Mouse (Mus musculus) frontal cortex, postnatal 36 days (tissue): ENCODE results near the gene Lyst.
A peak's percentile ranks its signal among the peaks of the same experiment; 100 is the strongest.

ENCODE experiments used
- DNase-seq, 2 experiments: peaks; one replicate each; pipeline ENCODE4 v3.0.0; 2022; ENCODE audit warnings: low spot score in 2 of 2

The Lyst gene

DNA sequence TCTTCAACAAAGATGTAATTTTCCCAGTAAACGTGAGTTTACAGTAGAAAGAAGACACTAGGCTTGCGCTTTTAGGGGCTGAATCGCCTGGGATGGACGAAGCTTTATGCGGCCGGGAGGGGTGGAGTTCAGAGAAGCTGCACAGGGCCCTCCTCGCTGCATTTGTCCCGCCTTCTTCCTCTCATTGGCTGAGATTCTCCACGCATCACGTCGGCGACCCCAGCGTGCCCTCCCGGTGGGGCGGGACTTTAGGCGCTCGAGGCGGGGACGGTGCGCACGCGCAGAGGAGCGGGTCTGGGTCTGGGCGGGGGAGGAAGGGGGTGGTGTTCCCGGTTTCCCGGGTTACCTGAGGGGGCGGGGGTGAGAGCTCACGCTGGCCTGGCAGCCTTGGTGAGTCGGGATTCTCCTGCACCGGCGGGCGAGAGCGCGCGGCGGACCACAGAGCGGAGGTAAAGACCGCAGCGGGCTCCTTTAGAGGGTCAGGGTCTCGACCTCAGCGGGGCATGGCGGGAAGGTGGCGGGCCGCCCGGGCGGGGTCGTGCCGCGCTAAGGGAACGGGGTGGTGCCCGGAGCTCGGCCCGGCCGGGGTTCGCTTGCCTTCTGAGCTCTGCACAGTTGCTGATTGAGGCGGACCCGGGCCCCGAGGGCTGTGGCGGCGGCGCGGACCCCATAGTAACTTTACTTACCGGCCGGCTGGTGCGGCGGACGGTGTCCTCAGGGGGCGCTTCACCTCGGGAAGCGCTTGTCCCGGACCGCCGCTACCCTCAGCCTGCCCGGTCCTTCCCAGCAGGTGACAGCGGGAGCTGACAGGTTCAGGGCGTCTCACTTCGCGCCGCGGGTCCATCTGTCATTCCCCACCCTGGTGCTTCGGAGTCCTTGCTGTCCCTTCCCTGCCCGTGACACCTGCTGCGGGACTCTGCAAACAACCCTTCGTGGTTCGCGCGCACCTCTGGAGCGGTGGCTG, at the start of gene Lyst:
Gene Lyst, plus strand, starts transcription at position 350 of the 964 bp plus-strand sequence.
- DNase-seq, result peak; percentile 97 to 98

DNA sequence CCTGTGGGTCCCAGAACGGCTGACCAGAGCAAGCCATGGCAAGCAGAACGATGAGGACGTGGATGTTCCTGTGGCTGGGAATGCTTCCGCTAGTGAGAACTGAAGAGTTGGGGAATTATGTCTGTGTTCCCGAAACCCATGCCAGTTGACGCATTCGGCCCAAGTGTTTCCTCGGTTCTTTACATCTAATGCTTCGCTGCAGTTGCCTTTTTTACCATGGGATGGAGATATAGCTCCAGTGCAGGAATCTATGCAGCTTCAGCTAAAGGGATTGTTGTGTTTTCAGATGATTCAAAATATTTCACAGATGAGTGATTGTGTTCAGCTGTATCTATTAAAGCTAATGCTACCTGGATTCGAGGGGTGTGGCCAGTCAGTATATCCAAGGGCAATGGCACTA, 47.1 kb upstream of the Lyst start:
- peak in 1 of 2 experiments; percentile 68 for DNase-seq

DNA sequence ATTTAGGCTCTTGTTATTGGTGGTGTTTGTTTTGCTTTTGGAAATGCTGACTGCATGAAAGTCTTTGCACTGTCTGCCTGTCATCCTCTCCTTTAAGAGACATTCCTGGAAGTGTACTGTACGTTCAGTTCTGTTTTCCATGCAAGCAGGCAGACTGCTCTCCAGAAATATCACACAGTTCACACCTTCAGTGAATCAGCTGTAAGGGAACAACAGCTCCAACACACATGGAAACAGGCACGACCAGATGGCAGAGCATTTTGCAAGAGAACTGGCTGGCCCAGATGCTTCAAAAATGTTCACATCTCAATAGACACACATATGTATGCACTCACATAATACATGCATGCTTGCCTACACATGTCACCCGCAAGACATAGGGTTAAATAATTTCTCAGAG, 43.4 kb upstream of the Lyst start:
- peak; percentile 76 to 92 for DNase-seq

DNA sequence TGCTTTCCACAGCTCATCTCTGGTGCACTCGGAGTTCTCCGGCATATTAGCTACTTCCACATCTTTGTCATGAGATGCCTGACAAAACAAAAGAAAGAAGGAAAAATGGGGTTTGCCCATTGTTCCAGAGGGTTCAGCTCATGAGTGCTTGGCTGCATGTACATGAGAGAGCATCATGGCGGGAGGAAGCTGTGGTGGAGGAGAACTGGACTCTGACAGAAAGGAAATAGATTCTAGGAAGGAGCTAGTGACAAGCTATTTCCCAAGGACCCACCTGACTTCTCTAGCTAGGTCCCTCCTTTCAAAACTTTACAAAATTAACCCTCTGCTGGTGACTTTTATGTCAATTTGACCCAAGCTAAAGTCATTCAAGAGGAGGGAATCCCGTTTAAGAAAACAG, 42.3 kb upstream of the Lyst start:
- no peak for DNase-seq

DNA sequence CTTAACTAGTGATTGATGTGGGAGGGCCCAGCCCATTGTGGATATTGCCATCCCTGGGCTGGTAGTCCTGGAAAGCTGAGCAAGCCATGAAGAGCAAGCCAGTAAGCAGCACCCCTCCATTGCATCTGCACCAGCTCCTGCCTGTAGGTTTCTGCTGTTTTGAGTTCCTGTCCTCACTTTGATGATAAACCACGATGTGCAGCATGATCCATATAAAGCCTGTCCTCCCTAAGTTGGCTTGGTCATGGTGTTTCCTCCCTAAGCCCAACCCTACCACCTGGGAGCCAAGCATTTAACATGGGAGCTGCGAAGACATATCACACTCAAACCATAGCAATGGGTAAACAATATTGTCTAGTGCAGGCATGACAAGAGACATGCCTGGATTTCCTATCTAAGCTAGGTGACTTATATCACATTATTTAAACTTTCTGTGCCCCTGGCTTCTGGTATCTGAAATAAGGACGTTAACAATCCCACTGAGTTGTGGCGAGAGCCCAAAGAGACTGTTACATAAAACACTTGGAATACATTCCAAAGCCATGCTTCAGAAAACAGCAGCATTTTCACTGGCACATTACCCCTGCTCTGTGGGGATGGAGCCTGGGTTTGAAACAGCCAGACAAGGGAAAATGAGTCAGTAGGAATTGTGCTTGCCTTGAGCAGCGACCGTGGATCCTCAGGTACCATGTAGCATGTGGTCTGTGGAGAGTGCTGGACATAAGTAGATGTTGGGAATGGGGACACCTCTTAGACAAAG, 41.6 kb upstream of the Lyst start:
- peak in 1 of 2 experiments; percentile 50 for DNase-seq

DNA sequence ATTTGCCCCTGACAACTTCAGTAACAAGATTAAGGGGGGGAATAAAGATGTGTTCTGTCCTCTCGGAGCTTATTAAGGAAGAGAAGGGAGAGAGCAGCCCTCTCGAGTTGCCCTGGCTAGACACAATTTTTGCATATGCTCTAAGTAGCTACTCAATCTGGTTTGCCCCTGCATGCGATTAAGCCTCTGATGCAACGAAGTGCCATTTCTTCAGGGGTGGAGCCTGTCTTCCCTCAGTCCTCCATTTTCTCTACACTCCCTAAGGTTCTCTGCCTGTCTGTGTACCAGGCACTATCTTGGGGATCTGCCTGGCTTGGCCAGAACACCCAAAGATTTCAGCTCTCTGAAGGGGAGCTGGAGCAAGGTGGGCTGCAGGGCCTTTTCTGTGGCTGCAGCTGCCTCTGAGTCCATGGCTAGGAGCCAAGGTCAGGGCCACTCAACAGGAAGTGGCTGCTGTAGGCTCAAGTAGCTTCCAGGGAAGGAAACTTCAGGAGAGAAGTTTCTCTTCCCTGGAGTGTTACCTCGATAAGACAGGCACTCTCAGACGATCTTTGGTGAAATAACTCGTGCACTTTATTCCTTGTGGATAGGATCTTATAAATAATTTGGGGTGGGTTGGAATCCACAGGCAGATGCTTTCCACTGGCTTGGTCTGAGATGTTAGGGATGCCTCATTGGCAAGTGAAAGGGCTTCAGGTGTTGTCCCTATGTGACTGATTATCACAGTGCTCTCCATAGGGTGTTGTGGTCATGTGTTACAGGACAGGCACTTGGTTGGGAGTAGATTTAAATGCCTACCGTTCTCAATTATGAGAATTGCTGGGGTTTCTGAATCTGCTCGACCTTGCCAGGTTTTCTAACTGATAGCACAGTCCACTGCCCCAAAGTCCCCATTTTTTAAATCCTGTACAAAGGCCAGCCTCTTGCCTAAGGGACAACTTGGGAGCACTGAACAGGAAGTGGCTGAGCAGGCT, 40.2 kb upstream of the Lyst start:
- DNase-seq, result no peak

DNA sequence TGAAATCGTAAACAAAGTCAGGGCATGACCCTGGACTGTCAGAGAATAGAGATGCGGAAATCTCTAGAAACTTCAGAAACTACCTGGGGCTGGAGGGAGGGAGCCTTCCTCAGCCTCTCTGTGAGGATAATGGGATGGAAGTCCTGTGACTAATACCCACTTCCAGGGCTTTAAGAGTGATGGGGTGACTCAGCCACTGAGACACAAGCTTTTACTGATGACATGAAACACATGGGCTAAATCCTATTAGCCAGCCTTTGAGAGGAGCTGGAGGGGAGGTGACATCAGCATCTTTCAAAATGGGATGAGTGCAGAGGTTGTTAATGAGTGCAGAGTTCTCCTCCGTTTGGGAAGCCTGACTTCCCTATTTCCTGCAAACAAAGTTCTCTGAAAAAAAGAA, 38.2 kb upstream of the Lyst start:
- DNase-seq, result no peak

DNA sequence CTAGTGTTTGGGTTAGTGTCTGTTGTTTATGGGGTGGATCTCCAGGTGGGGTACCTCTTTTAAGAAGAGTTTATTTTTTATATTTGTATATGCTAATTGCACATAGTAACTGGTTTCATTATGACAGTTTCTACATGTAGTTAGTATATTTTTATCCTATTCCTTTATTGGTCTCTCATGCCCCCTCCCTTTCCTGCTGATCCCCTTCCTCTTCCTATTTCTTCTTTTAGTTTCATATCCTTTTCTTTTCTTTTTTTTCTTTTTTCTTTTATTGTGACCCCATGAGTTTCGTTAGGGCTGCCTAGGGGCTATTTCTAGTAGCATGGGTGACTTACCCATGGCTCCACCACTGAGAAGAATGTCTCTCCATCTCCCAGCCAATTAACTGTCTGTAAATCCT, 36.5 kb upstream of the Lyst start:
- no peak for DNase-seq

DNA sequence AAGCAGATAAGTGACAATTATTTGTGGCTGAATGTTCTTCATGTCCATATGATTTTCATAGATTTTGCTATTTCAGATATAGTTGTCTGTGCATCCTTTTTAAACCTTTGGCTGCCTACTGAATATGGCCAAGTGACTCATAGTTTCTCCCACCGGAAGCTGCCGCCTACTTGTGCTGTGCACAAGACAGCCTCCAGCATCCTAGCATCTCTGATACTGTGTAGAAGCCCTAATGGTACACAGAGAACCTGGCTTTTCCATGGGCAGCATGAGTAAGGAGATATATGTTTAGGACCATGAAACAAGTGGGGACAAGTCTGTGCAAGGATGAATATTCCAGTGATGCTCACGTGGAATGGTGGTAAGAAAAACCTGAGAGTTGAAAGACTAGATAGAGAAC, 35.0 kb upstream of the Lyst start:
- DNase-seq, result peak; percentile 55 to 68

DNA sequence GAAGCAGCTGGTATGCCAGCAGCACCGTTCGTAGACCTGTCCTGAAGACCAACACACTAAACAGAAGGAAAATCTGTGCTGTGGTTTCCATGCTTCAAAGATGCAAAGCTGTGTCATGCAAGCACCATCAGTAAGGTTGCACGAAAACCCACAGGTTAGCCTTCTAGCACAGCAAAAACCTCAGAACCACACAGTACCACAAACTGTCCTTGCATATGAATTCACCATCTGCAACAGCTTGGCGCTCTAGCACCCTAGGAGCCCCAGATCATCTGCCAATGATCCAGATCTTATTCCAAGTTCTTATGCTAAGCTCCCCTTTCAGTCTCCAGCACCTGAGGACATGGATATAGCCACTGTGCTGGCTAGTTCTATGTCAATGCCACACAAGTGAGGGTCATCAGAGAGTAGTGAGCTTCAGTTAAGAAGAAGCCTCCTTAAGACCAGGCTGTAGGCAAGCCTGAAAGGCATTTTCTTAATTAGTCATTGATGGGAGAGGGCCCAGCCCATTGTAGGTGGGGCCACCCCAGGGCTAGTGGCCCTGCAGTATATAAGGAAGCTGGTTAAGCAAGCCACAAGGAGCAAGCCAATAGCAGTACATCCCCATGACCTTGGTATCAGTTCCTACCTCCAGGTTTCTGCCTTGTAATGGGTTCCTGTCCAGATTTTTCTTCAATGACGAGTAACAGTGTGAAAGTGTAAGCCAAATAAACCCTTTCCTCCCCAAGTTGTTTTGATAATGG, 33.0 kb upstream of the Lyst start:
- DNase-seq, result no peak

DNA sequence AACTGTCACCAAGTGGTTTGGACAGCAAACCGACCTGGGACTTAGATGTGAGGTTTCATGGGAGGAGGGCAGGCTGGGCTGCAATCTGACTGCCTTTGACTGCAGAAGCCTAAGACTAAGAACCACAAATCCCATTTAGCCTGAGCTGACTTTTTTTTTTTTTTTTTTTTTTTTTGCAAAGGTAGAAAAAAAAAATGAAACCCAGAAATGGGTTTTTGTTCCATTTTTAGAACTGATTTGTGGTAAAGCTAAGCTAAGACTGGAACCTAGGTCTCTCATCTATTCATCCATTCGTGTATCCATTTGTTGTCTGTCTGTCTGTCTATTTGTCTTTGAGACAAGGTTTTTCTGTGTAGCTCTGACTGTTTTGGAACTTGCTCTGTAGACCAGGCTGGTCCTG, 31.9 kb upstream of the Lyst start:
- DNase-seq, result no peak

DNA sequence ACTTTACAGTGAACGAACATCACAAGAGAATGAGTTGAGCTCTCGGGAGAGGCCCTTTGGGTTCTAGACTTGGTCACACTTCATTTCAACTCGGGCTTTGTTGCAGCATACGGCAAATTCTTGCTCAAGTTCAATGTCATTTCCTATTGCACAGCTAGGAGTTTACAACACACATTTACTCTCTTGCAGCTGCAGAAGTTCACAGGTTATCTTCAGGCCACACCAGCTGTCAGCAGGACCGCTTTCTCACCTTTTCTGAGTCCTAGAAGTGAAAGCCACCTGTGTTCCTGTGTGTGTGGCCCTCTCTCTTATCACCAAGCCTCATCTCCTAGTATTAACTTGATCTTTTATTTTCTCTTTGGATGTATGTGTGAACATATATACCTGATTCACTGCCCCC, 31.3 kb upstream of the Lyst start:
- DNase-seq, result no peak

DNA sequence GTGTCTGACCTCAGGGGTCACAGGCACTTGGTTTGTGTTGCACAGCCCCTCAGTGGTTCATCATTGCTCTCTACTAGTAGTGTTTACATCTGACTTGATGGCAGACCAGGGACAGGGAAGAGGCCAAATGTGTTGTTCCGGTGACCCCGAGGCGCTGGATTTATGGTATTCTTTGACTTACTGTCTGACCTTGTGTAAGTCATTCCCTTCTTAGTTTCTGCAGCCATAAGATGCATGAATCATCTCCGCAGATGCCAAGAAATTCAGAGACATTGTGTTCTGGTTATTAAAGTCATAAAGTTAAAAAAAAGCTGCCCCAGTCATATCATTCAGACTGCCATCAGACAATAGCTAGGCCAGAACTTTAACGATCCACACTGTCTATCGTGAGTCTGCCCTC, 27.6 kb upstream of the Lyst start:
- DNase-seq, result no peak

DNA sequence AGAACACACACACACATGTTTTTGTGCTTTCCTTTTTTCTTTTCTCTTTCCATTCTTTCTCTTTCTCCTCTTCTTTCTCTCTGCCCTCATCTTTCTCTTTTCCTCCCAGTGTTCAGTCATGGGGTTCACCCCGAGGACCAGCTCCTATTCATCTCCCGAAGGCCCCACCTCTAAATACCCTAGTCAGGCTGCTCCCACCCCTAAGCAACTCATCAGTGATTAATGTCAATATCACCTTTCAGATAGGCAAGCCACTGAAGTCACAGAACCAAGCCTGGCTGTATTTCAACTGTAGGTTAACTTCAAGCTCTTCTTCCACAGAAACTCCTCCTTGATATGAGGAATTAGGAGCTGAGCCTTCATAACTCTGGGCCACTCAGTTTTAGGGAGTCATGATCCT, 26.1 kb upstream of the Lyst start:
- DNase-seq, result no peak

DNA sequence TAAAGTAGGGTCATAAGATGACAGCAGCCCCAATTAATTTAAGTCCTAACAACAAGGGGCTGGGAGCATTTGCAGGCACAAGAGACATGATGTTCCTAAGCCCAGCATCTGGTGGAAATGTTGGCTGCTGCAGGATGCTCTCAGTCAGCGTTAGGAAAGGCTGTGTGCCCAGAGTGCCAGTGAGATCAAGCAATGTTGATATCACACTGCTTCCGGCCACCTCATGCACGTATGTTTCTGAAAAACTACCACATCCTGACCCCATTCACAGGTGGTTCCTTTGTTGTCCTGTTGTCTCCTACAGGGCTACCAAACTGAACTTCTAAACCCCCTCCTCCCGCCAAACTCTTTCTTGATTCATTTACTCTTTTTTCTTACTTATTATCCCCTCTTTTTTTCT, 25.7 kb upstream of the Lyst start:
- no peak for DNase-seq

DNA sequence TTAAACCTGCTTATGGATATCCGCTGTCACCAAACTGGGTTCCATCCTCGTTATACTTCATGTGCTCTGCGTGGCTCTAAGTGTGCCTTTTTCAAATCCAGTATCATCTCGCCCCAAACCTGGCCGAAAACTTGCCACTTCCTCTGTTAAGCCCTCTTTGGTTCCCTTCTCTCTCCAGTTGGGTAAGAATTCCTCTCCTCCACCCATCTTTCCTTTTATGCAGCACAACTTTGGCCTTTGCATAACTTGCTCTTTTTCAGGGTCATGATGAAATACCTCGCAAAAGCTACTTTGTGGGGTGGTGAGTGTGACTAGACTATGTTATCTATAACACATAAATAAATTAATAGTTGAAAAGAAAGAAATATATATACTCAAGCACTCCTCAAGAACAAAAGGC, 22.6 kb upstream of the Lyst start:
- DNase-seq, result no peak

DNA sequence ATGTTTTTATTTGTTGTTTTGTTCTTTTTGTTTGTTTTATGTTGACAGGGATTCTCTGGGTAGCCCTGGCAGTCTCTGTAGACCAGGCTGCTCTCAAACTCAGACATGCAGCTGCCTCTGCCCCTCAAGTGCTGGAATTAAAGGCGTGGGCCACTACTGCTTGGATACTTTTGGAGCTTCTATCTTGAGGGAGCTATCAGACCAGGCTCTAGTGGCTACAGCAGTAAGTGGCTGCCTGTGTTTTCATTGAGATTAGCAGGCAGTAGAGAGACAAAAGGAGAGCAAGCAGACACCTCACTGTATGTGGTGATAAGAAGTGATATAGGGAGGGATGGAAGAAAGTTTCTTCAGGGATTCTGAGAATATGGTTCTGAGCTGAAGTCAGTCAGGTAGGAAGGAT, 21.4 kb upstream of the Lyst start:
- no peak for DNase-seq

DNA sequence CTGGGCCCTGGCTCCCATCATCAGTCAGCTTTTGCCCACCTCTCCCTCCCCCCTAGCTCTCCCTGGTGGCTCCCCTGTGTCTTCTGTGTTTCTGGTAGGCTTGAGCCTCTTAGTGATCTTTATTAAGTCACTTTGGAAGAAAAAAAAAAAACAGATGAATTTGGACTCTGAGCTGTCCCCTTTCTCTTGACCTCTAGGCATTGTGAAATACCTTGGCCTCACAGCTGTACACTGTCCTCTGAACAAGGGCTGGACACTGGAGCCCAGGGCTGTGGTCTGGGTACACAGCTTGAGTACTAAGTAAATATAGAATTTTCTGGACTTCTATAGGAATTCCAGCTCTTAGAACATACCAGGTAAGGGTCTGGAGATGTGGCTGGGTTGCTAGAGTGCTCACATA, 20.6 kb upstream of the Lyst start:
- no peak for DNase-seq

DNA sequence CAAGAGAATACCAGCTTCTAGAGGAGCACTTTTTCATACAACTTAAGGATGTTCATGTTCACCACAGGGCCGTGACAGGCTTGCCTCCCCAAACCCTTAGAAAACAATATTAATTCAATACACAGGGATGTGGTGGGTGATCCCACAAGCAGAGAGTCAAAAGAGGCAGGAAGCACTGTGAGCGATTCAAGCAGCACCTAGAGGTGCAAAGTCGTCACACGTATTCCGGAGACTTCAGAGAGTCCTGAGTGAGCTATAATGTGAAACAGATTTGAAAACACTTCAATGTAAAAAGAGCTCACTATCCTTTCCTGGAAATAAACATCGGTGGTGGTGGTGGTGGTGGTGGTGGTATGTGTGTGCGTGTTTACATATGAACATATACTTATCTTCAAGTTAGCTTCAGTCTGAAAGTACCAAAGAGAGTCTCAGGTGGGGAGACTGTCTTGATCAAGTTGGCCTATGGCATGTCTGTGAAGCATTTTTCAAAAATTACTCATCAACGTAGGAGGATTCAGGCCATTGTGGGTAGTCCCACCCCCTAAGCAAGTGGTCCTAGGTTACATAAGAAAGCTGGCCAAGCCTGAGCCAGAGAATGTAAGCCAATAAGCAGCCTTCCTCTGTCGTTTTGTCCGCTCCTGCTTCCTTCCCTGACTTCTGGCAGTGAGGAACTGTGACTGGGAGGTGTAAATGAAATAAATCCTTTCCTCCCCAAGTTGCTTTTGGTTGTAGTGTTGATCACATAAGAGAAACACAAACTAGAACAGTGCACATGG, 17.9 kb upstream of the Lyst start:
- no peak for DNase-seq

DNA sequence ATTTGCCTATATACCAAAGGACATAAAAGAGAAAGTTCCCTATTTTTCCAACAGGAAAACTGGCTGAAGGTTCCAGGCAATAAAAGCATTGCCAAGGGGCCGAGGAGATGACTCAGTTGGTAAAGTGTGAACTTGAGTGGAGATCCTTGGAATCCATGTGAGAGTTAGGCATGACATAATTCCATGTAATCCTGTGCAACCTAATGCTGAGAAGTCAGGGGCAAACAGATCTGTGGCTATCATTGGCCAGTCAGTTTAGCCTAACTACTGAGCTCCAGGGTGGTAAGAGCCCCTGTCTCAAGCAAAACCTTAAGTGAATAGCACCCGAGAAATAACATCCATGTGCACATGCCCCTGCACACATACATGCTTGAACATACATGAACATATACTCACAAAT, 17.3 kb upstream of the Lyst start:
- DNase-seq, result no peak
